Mouse (Mus musculus) MEL (cell line): ENCODE results near the gene Irf2bp2.

Experiments used
- CTCF ChIP-seq, 3 experiments: IDR thresholded peaks in 2 of 3; conservative IDR thresholded peaks in 1 of 3; 2 replicates each; pipeline ENCODE4 v1.5.1; 2011 to 2012; ENCODE audit warnings: low read length in 3 of 3, low read depth in 2 of 3, mild to moderate bottlenecking in 2 of 3, improper control_type of control experiment in 1 of 3, inconsistent platforms in 1 of 3, mixed read lengths in 1 of 3, moderate library complexity in 1 of 3; ENCODE audit not compliant: control insufficient read depth in 1 of 3, insufficient read depth in 1 of 3, poor library complexity in 1 of 3, severe bottlenecking in 1 of 3
- EP300 ChIP-seq, 2 experiments: IDR thresholded peaks; 2 replicates each; pipeline ENCODE4 v1.6.1; 2011; ENCODE audit warnings: improper control_type of control experiment in 2 of 2, low read length in 2 of 2, low read depth in 1 of 2, mild to moderate bottlenecking in 1 of 2
- GATA1 ChIP-seq: IDR thresholded peaks from 2 replicates; pipeline ENCODE4 v1.6.1; 2011; ENCODE audit warnings: low read depth, low read length, improper control_type of control experiment
- POLR2A ChIP-seq, 2 experiments: IDR thresholded peaks; 2 replicates each; pipeline ENCODE4 v1.6.1; 2011 to 2012; ENCODE audit warnings: low read length in 2 of 2, mild to moderate bottlenecking in 2 of 2, control low read depth in 1 of 2, improper control_type of control experiment in 1 of 2, low read depth in 1 of 2, moderate library complexity in 1 of 2; ENCODE audit not compliant: control insufficient read depth in 1 of 2, insufficient read depth in 1 of 2, poor library complexity in 1 of 2
- ZC3H11A ChIP-seq: IDR thresholded peaks from 2 replicates; pipeline ENCODE4 v1.6.1; 2012; ENCODE audit warnings: low read depth, mild to moderate bottlenecking, inconsistent platforms, low read length, improper control_type of control experiment
- ZKSCAN1 ChIP-seq: IDR thresholded peaks from 2 replicates; pipeline ENCODE4 v1.6.1; 2012; ENCODE audit warnings: low read depth, mild to moderate bottlenecking, inconsistent platforms, low read length, improper control_type of control experiment, moderate library complexity

DNA sequence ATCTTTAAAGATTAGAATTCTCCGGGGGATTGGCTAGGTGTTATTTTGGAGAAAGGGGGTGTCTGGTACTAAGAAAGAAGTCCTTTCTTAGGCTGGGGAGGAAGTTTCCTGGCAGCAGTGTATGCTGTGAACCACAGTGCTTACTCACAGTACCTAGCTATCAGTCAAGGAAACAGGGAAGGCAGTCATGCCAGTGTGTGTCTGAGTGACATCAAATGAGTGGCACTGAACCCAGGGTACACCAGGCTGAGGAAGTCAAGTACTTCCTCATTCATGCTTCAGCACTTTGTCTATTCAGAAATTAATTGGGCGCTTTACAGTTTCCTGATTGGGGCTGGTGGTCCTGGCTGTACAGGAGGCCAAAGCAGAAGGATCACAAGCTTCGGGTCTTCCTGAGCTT is 34.8 kb upstream of the Irf2bp2 start:
- TF ChIP-seq EP300 (IDR thresholded peaks at IDR 0.05; ENCODE audit: low read depth in 1 of 2, low read length in 2 of 2) (peak in 1 of 2 experiments; percentile 12; a peak in 1 of 4 replicates), POLR2A (IDR thresholded peaks at IDR 0.05; ENCODE audit: control insufficient read depth in 1 of 2, insufficient read depth in 1 of 2, low read depth in 1 of 2, low read length in 2 of 2, poor library complexity in 1 of 2) (no peak), GATA1 (no peak), CTCF (IDR thresholded peaks at IDR 0.05 in 2 of 3, conservative IDR thresholded peaks at IDR 0.05 in 1 of 3; ENCODE audit: control insufficient read depth in 1 of 3, insufficient read depth in 1 of 3, low read depth in 2 of 3, low read length in 3 of 3, poor library complexity in 1 of 3, severe bottlenecking in 1 of 3) (no peak), ZKSCAN1 (no peak), ZC3H11A (no peak)
